Mouse (Mus musculus) right cerebral cortex, postnatal 14 days (tissue): ENCODE measurements around the gene Sec13.
"Not testable (repeated sequence)": the region's sequence is repeated elsewhere in the genome, so short reads cannot be mapped to it uniquely, and the experiment has no call there.

Experiments
- DNase-seq: peaks from one replicate; pipeline ENCODE4 v3.0.0; 2022

Gene Sec13

GRCm38 (mm10) chr6:113740236-113741217 is at the start of gene Sec13:
Gene Sec13, minus strand, starts transcription at chr6:113740743.
- peak; percentile 85 for DNase-seq

DNA sequence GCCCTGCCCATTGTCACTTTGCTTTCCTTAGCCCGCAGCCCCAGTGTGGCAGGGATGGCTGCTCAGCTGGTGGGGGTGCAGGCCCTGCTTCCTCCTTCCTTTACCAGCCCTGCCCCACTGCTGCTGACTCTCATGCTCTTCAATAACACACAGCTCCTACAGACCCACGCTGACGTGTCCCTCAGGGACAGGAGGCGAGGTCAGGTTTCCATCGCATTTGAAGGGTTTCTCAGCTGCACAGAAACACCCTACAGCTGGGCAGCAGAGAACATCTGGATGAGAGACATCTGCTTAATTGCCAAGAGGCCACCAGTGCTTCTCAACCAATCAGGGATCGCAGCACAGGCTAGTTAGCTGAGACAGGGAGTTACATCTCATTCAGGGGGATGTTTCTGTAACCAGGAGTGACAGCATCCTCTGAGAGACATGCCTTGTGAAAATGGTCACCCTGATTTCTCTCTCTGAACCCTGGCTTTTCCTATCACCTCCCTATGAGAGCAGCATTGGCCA is 47.0 kb upstream of the Sec13 start:
- no peak for DNase-seq

GRCm38 (mm10) chr6:113785658-113786057 is 45.1 kb upstream of the Sec13 start:
- no peak for DNase-seq

- no peak for DNase-seq
These were observed 37.7 kb upstream of the Sec13 start for GRCm38 (mm10) chr6:113778229-113778753.

DNA sequence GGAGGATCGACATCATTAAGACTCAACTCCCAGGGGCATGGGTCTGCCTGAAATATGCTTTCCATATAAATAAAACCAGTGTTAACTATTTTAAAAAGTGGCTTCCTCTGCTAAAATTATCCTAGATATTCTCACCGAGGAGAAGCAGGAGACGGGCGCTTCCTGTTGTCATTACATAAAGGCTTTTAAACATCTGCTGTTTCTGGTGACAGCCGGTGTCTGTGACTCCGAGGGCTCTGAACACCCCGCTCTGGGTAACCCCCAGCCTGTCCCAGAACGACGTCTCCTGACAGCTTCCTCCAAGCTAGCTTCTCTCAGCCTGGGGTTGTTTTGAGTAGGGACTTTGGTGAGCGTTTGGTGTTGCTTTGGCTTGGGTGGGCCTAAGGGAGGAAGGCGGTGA is 28.3 kb upstream of the Sec13 start:
- DNase-seq, result no peak

- peak; percentile 41 for DNase-seq
These were observed 21.1 kb upstream of the Sec13 start for GRCm38 (mm10) chr6:113761644-113762043.

- DNase-seq, result no peak
These were observed 8.7 kb upstream of the Sec13 start for GRCm38 (mm10) chr6:113749119-113749685.

- DNase-seq, result no peak
These were observed 7.8 kb upstream of the Sec13 start for GRCm38 (mm10) chr6:113748351-113748750.

DNA sequence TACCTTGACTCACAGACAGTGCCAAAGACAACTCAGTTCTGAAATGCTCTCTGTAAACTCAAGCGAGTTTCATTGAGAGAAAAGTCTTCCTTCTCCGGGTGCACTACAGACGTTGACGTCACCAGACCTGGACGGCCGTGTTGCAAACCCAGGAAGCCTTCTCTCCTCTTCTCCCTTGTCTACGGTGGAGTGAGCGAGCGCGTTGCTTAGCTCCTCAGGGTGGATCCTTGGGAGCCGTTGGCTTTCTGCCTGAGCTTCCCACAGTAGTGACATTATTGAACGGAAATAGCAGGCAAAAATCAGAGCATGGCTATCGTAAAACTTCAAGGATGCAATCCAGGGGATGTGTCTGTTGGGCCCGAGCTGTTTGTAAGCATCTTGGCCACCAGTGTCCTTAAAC is 6.7 kb upstream of the Sec13 start:
- no peak for DNase-seq

- no peak for DNase-seq
These were observed 4.6 kb upstream of the Sec13 start for GRCm38 (mm10) chr6:113745117-113745516.

DNA sequence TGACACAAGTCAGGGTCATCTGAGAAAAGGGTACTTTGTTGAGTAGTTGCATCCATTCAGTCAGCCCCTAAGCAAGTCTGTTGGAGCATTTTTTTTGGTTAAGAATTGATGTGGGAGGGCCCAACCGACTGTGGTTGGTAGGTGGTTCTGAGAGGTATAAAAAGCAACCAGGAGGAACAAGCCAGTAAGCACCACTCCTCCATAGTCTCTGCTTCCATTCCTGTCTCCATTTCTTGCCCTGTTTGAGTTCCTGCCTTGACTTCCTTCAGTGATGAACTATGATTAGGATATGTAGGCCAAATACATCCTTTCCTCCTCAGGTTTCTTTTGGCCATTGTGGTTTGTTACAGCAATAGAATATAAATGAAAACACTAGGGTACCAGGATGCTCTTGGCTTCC is 2.6 kb upstream of the Sec13 start:
- no peak for DNase-seq

GRCm38 (mm10) chr6:113742321-113742720 is 1.8 kb upstream of the Sec13 start:
- no peak for DNase-seq

DNA sequence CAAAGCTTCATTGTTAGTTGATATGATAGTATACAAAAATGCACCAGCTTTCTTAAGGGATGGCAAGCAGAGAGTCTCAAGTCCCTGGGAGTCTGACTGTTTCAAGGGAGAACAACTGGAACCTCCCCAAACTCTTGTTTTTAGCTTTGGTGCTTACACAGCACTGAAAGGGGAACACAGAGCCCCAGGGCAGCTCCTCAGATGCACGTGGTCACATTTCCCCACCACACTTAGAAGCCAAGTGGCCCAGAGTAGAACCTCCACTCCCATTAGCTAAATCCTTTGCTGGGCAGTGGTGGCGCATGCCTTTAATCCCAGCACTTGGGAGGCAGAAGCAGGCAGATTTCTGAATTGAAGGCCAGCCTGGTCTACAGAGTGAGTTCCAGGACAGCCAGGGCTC is 882 bp upstream of the Sec13 start:
- DNase-seq, result no peak

DNA sequence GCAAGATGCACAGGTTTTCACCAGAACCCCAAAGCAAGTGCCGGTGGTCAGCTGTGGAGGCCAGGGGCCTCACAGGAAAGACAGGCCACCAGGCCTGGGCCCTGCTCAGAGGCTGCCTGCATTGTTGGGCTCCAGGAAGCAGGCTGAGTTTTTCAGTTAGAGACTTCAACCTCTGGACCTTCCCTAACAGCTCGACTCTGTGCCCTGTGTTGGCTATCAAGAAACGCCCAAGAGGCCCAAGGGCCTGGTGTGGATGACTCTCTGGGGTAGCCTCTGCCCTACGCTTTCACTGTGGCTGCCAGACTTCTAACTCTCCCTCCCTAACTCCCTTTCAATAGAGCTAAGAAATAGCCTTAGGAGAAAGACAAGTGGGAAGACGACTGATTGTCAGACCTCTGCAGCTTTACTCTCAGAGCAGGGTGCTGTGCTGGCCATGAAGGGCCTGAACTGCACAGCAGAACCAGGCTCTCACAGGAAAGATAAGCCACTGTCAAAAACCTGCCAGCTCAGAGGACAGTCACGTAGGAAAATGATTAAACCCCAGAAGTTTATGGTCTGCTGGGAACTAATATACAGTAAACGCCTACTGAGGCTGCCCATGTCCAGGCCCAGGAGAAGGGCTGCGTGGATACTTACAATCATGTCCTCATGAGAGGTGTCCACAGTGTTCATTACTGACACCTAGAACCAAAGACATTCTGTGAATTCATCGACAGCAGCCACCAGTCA is 3.1 kb downstream of the Sec13 start:
- no peak for DNase-seq

DNA sequence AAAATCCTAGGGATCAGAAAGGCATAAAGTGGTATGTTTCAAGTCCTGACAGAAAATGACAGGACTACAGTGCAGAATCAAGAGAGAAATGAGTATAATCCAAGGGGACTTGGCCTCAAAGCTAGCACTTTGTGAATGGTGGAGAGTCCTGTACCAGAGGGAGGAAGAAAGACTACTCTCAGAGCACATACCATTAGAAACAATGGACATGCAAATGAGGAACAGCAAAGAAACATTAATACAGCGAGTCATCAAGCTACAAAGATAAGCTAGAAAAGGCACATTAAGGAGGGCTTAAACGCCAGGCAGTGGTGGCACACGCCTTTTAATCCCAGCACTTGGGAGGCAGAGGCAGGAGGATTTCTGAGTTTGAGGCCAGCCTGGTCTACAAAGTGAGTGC is 9.2 kb downstream of the Sec13 start:
- DNase-seq, result no peak

- DNase-seq, result no peak
These were observed 12.4 kb downstream of the Sec13 start for GRCm38 (mm10) chr6:113728181-113728580.

GRCm38 (mm10) chr6:113721061-113721460 is 19.5 kb downstream of the Sec13 start:
- DNase-seq, result no peak

- no peak for DNase-seq
These were observed 20.7 kb downstream of the Sec13 start, which contains the start of gene Ghrl for GRCm38 (mm10) chr6:113719878-113720277. Gene Ghrl, minus strand, starts transcription at chr6:113719880.

DNA sequence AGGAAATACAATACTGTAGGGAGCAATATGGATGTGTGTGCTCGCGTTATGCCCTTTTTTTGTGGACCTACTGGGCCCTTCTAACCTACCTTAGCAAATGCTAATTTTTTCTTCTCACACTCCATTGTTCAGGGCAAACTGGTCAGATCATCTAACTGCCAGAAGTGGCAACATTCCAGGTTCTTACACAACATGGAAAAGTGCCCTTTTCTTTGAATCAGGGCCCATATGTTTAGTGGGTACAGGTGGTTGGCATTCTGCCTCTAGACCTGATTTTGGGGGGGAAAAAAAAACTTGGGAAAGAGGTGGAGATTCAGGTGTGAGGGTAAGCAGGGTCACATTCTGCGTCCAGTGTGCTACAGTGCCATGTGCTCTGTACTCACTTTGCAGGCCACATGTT is 23.0 kb downstream of the Sec13 start:
- DNase-seq, result no peak

DNA sequence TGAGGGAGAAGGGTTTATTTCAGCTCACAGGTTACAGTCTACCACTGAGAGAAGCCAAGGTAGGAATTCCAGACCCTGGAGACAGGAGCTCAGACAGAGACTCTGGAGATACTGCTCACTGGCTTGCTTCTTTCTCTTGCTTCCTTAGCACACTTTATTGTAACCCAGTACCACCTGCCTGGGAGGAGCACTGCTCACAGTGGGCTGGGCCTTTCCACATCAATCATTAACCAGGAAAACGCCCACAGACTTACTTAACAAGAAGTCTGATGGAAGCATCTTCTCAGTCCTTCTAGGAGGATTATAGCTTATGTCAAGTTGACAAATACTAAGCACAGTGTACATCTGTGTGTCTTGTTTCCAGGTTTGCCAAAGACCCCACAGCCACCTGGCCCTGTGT is 25.7 kb downstream of the Sec13 start:
- DNase-seq, result no peak

DNA sequence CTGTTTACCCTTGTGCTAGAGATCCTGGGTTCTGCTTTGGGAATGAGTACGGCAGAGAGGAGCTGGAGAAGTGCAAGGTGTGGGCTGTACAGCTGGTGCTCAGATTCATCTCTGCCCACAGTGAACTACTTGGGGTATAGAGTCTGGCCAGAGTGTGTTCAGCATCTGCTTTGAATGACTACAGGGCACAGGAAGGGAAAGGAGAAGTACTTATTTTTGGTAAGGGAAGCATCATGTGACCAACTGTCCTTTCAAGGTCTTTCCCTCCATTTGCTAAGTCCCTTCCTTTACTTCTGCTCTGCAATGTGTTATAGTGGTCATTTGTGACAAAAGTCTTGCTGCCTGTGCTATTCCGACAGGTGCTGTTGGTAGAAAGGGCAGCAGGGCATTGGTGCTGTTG is 26.3 kb downstream of the Sec13 start:
- DNase-seq, result no peak

DNA sequence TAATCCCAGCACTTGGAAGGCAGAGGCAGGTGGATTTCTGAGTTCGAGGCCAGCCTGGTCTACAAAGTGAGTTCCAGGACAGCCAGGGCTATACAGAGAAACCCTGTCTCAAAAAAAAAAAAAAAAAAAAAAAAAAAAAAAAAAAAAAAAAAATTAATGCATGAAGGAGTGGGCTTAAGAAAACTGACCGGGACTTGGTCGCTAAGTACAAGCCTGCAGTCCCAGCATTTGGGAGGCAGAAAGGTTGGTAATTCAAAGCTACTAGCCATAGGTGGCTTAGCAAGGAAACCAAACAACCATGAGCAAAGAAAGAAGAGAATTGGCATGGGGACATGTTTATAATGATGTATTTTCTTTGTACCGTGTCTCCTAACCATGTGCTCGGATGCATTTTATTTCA is 27.2 kb downstream of the Sec13 start:
- DNase-seq, result not testable (repeated sequence)

- no peak for DNase-seq
These were observed 27.8 kb downstream of the Sec13 start for GRCm38 (mm10) chr6:113712718-113713117.
